Mouse (Mus musculus) MEL (cell line): ENCODE measurements at regions not wholly inside any gene's neighbourhood (a gene's known extent, or its start where the extent isn't known, plus 50 kb on each side); places are given as distances from the start of the nearest gene placed in this dataset.

Experiments used
- CTCF ChIP-seq, 3 experiments: IDR thresholded peaks in 2 of 3; conservative IDR thresholded peaks in 1 of 3; 2 replicates each; pipeline ENCODE4 v1.5.1; 2011 to 2012; ENCODE audit warnings: low read length in 3 of 3, low read depth in 2 of 3, mild to moderate bottlenecking in 2 of 3, improper control_type of control experiment in 1 of 3, inconsistent platforms in 1 of 3, mixed read lengths in 1 of 3, moderate library complexity in 1 of 3; ENCODE audit not compliant: control insufficient read depth in 1 of 3, insufficient read depth in 1 of 3, poor library complexity in 1 of 3, severe bottlenecking in 1 of 3
- KAT2A ChIP-seq: conservative IDR thresholded peaks from 2 replicates; pipeline ENCODE4 v1.6.1; 2012; ENCODE audit warnings: low read depth, low read length, improper control_type of control experiment, inconsistent platforms
- MAX ChIP-seq: IDR thresholded peaks from 2 replicates; pipeline ENCODE4 v1.6.1; 2011; ENCODE audit warnings: low read length, improper control_type of control experiment
- MYC ChIP-seq: IDR thresholded peaks from 2 replicates; pipeline ENCODE4 v1.6.1; 2011; ENCODE audit warnings: low read depth, mild to moderate bottlenecking, low read length, improper control_type of control experiment, moderate library complexity
- POLR2A ChIP-seq, 2 experiments: IDR thresholded peaks; 2 replicates each; pipeline ENCODE4 v1.6.1; 2011 to 2012; ENCODE audit warnings: low read length in 2 of 2, mild to moderate bottlenecking in 2 of 2, control low read depth in 1 of 2, improper control_type of control experiment in 1 of 2, low read depth in 1 of 2, moderate library complexity in 1 of 2; ENCODE audit not compliant: control insufficient read depth in 1 of 2, insufficient read depth in 1 of 2, poor library complexity in 1 of 2
- UBTF ChIP-seq: IDR thresholded peaks from 2 replicates; pipeline ENCODE4 v1.6.1; 2012; ENCODE audit warnings: low read depth, mild to moderate bottlenecking, inconsistent platforms, low read length, improper control_type of control experiment, moderate library complexity, borderline replicate concordance; ENCODE audit not compliant: insufficient read depth

DNA sequence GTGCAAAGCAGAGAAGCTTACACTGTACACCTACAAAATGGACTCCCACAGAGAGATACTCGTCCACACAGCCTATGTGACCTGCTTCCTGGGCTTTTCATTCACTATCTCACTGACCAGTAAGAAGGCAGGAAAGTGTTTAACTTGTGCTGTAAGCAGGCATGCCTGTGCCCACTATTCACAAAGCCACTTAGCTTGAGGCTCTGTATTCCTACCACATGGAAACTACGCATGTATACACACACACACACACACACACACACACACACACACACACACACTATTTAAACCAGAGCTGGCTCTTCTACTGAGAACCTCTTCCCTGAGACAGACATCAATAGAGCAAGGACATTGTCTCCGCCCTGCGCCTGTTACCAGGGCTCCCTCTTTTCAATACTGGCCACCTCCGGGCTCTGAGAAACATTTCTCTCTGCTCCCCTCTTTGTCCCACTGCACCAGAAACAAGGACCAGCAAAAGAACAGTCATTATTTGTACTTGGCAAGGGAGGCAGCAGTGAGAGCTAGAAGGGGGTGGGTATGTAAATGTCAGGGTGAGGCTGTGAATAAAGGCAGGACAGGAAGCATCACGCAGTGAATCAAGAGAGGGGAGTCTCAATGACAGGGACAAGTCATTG, 400.2 kb upstream of the Spred2 start:
- TF ChIP-seq CTCF (IDR thresholded peaks at IDR 0.05 in 2 of 3, conservative IDR thresholded peaks at IDR 0.05 in 1 of 3; ENCODE audit: control insufficient read depth in 1 of 3, insufficient read depth in 1 of 3, low read depth in 2 of 3, low read length in 3 of 3, poor library complexity in 1 of 3, severe bottlenecking in 1 of 3) (no peak), MYC (no peak), KAT2A (no peak), MAX (no peak), POLR2A (IDR thresholded peaks at IDR 0.05; ENCODE audit: control insufficient read depth in 1 of 2, insufficient read depth in 1 of 2, low read depth in 1 of 2, low read length in 2 of 2, poor library complexity in 1 of 2) (no peak), UBTF (no peak)
